Mouse (Mus musculus) monocyte, adult 5-6 weeks (primary cell): Measurements from ENCODE around the gene Gm9758. TPM values are rescaled to one million over a fixed set of nuclear protein-coding genes. Genes with fewer than 3 reads are reported as not detected.

Experiments
- total RNA-seq: library from RNA; stranded (forward); fragments of 200-1000, 200-491, 200-594 nt; gene quantifications from 3 replicates; pipeline ENCODE4 v1.2.3, GENCODE M21; 2017

Gm9758 gene
- total RNA-seq, 1 experiment from 2014 or later = not detected

Other genes with a start within 250 kb of the Gm9758 start
- not detected in 3 replicates for gene Speer4e, start 23.5 kb upstream of the Gm9758 start, total RNA-seq
- gene Gm10354, start 64.0 kb upstream of the Gm9758 start, total RNA-seq = not detected in 3 replicates
- gene Gm17019, start 118.1 kb upstream of the Gm9758 start, total RNA-seq = not detected in 3 replicates